In genomic region chr12:4842456-4842855, GRCm38 (mm10) we compare ENCODE assay signal across 9 mouse cellular contexts. TPM values are rescaled to one million over a fixed set of nuclear protein-coding genes. Genes with fewer than 3 reads are reported as not detected.
A peak's percentile ranks its signal among the peaks of the same experiment; 100 is the strongest.
DNase-seq lines count a peak whose midpoint lies in the region; ATAC-seq and TF ChIP-seq lines count a peak whose summit lies in the region.
"Had no signal": no experiment of that assay in that cellular context is flagged by ENCODE, and none has a peak within 500 bp of the region (broad histone marks: within the 10 kb centered on the region; RNA-seq: fewer than 3 reads in every experiment).

No protein-coding gene starts in this region.

- H3K36me3 ChIP-seq in hindbrain, embryonic 11.5 days (ENCODE audit: control insufficient read depth, insufficient read depth, low read length): no peaks in the 10 kb centered on the region
- no peaks in the 10 kb centered on the region for H3K36me3 ChIP-seq in hindbrain, embryonic 16.5 days (ENCODE audit: control insufficient read depth, insufficient read depth, low read length)
- H3K36me3 ChIP-seq in stomach, embryonic 15.5 days: no peaks in the 10 kb centered on the region
- no peaks in the 10 kb centered on the region for H3K36me3 ChIP-seq in stomach, postnatal 0 days (ENCODE audit: control insufficient read depth, insufficient read depth, low read length)
- H3K36me3 ChIP-seq: heart, embryonic 15.5 days; intestine, embryonic 15.5 days had no signal

- H3K4me2 ChIP-seq in hindbrain, embryonic 11.5 days (replicated peaks; ENCODE audit: low read depth, low read length): no peak overlapping the region
- H3K4me2 ChIP-seq in hindbrain, embryonic 16.5 days (ENCODE audit: low read length): no peak overlapping the region
- 0 out of 2 replicates have a peak overlapping the region, but pooled peaks have one; percentile 48 for H3K4me2 ChIP-seq in stomach, embryonic 15.5 days
- H3K4me2 ChIP-seq in stomach, postnatal 0 days (replicated peaks; ENCODE audit: low read depth): no peak overlapping the region

- 0 out of 2 replicates have a peak, but pooled peaks have one; percentile 17 for ATAC-seq in hindbrain, embryonic 11.5 days (ENCODE audit: low FRiP score)
- no peak for ATAC-seq in hindbrain, embryonic 16.5 days
- ATAC-seq in stomach, embryonic 15.5 days (ENCODE audit: insufficient read depth, low FRiP score, low read depth): no peak
- no peak for ATAC-seq in stomach, postnatal 0 days (ENCODE audit: low FRiP score, low TSS enrichment)

- 0 out of 2 replicates have a peak, but pooled peaks cover 2% of the 10 kb centered on the region for H3K4me1 ChIP-seq in hindbrain, embryonic 11.5 days (replicated peaks; ENCODE audit: control insufficient read depth, insufficient read depth, low read length)
- H3K4me1 ChIP-seq in hindbrain, embryonic 16.5 days (ENCODE audit: control insufficient read depth, insufficient read depth, low read depth, low read length): peaks cover 15% of the 10 kb centered on the region
- H3K4me1 ChIP-seq in stomach, embryonic 15.5 days: peaks cover 5% of the 10 kb centered on the region
- no peaks in the 10 kb centered on the region; the same call in 1 of the 2 replicates for H3K4me1 ChIP-seq in stomach, postnatal 0 days (replicated peaks; ENCODE audit: control insufficient read depth, insufficient read depth)
- H3K4me1 ChIP-seq in embryonic fibroblast, embryonic 13.5 days (ENCODE audit: control insufficient read depth, insufficient read depth, low read length): no peaks in the 10 kb centered on the region

- no peak overlapping the region for H3K27ac ChIP-seq in hindbrain, embryonic 11.5 days (ENCODE audit: low read depth, low read length)
- no peak overlapping the region for H3K27ac ChIP-seq in hindbrain, embryonic 16.5 days (ENCODE audit: low read depth, low read length)
- H3K27ac ChIP-seq in stomach, embryonic 15.5 days: no peak overlapping the region
- H3K27ac ChIP-seq in stomach, postnatal 0 days (replicated peaks): no peak overlapping the region
- H3K27ac ChIP-seq in embryonic fibroblast, embryonic 13.5 days (ENCODE audit: insufficient read depth, low read length): no peak overlapping the region
- H3K27ac ChIP-seq: intestine, embryonic 15.5 days had no signal

- no peak overlapping the region for H3K9ac ChIP-seq in hindbrain, embryonic 11.5 days (ENCODE audit: low read depth, low read length)
- H3K9ac ChIP-seq in hindbrain, embryonic 16.5 days (ENCODE audit: low read depth, low read length): no peak overlapping the region
- H3K9ac ChIP-seq in stomach, embryonic 15.5 days: no peak overlapping the region
- H3K9ac ChIP-seq in stomach, postnatal 0 days (ENCODE audit: low read length): no peak overlapping the region

- no peak for TF ChIP-seq CTCF in stomach, postnatal 0 days (IDR thresholded peaks at IDR 0.05; ENCODE audit: low read depth)
- TF ChIP-seq CTCF in embryonic fibroblast, embryonic 13.5 days (IDR thresholded peaks at IDR 0.05; ENCODE audit: borderline replicate concordance, insufficient read depth, low read length): no peak

- DNase-seq in hindbrain, embryonic 11.5 days (ENCODE audit: low spot score): no peak
- no peak for DNase-seq in stomach, postnatal 0 days (ENCODE audit: low spot score)
- no peak for DNase-seq in adrenal gland, postnatal 14 days
- no peak for DNase-seq in layer of hippocampus, adult 11-12 months (ENCODE audit: low spot score)

- TF ChIP-seq EP300 in stomach, postnatal 0 days (optimal IDR thresholded peaks at IDR 0.05): no peak

- H3K27me3 ChIP-seq in hindbrain, embryonic 11.5 days (ENCODE audit: control insufficient read depth, insufficient read depth, low read length): peaks cover 9% of the 10 kb centered on the region; the same call in 1 of the 2 replicates
- H3K27me3 ChIP-seq in hindbrain, embryonic 16.5 days (replicated peaks; ENCODE audit: control insufficient read depth, insufficient read depth, low read length): no peaks in the 10 kb centered on the region
- H3K27me3 ChIP-seq in stomach, embryonic 15.5 days (replicated peaks): no peaks in the 10 kb centered on the region
- H3K27me3 ChIP-seq in stomach, postnatal 0 days (ENCODE audit: control insufficient read depth, insufficient read depth, low read length): no peaks in the 10 kb centered on the region
- H3K27me3 ChIP-seq: heart, embryonic 15.5 days; intestine, embryonic 15.5 days had no signal

- no peak for TF ChIP-seq POLR2A in embryonic fibroblast, embryonic 13.5 days (IDR thresholded peaks at IDR 0.05; ENCODE audit: low read depth, low read length)

- 82% methylated on average over 8 of the region's 8 CpGs for WGBS in hindbrain, embryonic 11.5 days
- 89% methylated on average over 8 of the region's 8 CpGs for WGBS in hindbrain, embryonic 16.5 days
- 83% methylated on average over 8 of the region's 8 CpGs for WGBS in stomach, embryonic 15.5 days
- 88% methylated on average over 8 of the region's 8 CpGs for WGBS in stomach, postnatal 0 days

- no peaks in the 10 kb centered on the region for H3K9me3 ChIP-seq in hindbrain, embryonic 11.5 days (ENCODE audit: control insufficient read depth, low read length)
- no peaks in the 10 kb centered on the region for H3K9me3 ChIP-seq in hindbrain, embryonic 16.5 days (ENCODE audit: control insufficient read depth, low read length)
- no peaks in the 10 kb centered on the region for H3K9me3 ChIP-seq in stomach, embryonic 15.5 days
- H3K9me3 ChIP-seq in stomach, postnatal 0 days (ENCODE audit: control insufficient read depth, low read length): no peaks in the 10 kb centered on the region
- H3K9me3 ChIP-seq: heart, embryonic 15.5 days; intestine, embryonic 15.5 days had no signal

- no peak overlapping the region for H3K4me3 ChIP-seq in hindbrain, embryonic 11.5 days (ENCODE audit: low read depth, low read length)
- H3K4me3 ChIP-seq in hindbrain, embryonic 16.5 days (ENCODE audit: low read length): no peak overlapping the region
- no peak overlapping the region for H3K4me3 ChIP-seq in stomach, embryonic 15.5 days (replicated peaks)
- no peak overlapping the region for H3K4me3 ChIP-seq in stomach, postnatal 0 days (ENCODE audit: low read depth, low read length)
- H3K4me3 ChIP-seq in embryonic fibroblast, embryonic 13.5 days (ENCODE audit: insufficient read depth, low read length): 0 out of 2 replicates have a peak overlapping the region, but pooled peaks have one; percentile 78

RNA-seq across cellular contexts. Expression of gene Wdcp, which starts 0.6 kb away (rescaled TPM):
- 15.8 and 18.5 TPM in 2 replicates for polyA plus RNA-seq in hindbrain, embryonic 11.5 days (2014; fragmentation: Nextera tagmentation; extraction: Ambion mirVana)
- polyA plus RNA-seq in hindbrain, embryonic 16.5 days (2015; fragmentation: Nextera tagmentation; extraction: Ambion mirVana): 12.4 and 14.6 TPM in 2 replicates
- 14.8 and 14.9 TPM in 2 replicates for polyA plus RNA-seq in stomach, embryonic 15.5 days (2015; fragmentation: Nextera tagmentation; extraction: Ambion mirVana)
- 7.4 and 8.2 TPM in 2 replicates for polyA plus RNA-seq in stomach, postnatal 0 days (2015; fragmentation: Nextera tagmentation; extraction: Ambion mirVana)
- polyA plus RNA-seq in embryonic fibroblast, embryonic 13.5 days (2011; ENCODE audit: insufficient read length, low read depth, missing spikeins): 8.5 and 11.0 TPM in 2 replicates
- total RNA-seq in adrenal gland, postnatal 14 days (2021): 9.9 and 10.0 TPM in 2 replicates

RNA-seq across cellular contexts. Expression of gene Fkbp1b, which starts 1.1 kb away (rescaled TPM):
- 19.6 TPM in 2 replicates for polyA plus RNA-seq in hindbrain, embryonic 11.5 days (2014; fragmentation: Nextera tagmentation; extraction: Ambion mirVana)
- polyA plus RNA-seq in hindbrain, embryonic 16.5 days (2015; fragmentation: Nextera tagmentation; extraction: Ambion mirVana): 64.0 and 80.0 TPM in 2 replicates
- polyA plus RNA-seq in stomach, embryonic 15.5 days (2015; fragmentation: Nextera tagmentation; extraction: Ambion mirVana): 12.0 and 12.5 TPM in 2 replicates
- 7.7 and 8.3 TPM in 2 replicates for polyA plus RNA-seq in stomach, postnatal 0 days (2015; fragmentation: Nextera tagmentation; extraction: Ambion mirVana)
- 12.9 and 17.2 TPM in 2 replicates for polyA plus RNA-seq in embryonic fibroblast, embryonic 13.5 days (2011; ENCODE audit: insufficient read length, low read depth, missing spikeins)
- 8.9 and 17.7 TPM in 2 replicates for total RNA-seq in adrenal gland, postnatal 14 days (2021)

RNA-seq across cellular contexts. Expression of gene Sf3b6, which starts 25.1 kb away (rescaled TPM):
- polyA plus RNA-seq in hindbrain, embryonic 11.5 days (2014; fragmentation: Nextera tagmentation; extraction: Ambion mirVana): 354 and 386 TPM in 2 replicates
- 163 and 189 TPM in 2 replicates for polyA plus RNA-seq in hindbrain, embryonic 16.5 days (2015; fragmentation: Nextera tagmentation; extraction: Ambion mirVana)
- polyA plus RNA-seq in stomach, embryonic 15.5 days (2015; fragmentation: Nextera tagmentation; extraction: Ambion mirVana): 207 and 267 TPM in 2 replicates
- polyA plus RNA-seq in stomach, postnatal 0 days (2015; fragmentation: Nextera tagmentation; extraction: Ambion mirVana): 288 and 301 TPM in 2 replicates
- 158 and 166 TPM in 2 replicates for polyA plus RNA-seq in embryonic fibroblast, embryonic 13.5 days (2011; ENCODE audit: insufficient read length, low read depth, missing spikeins)
- 106 and 114 TPM in 2 replicates for total RNA-seq in adrenal gland, postnatal 14 days (2021)

RNA-seq across cellular contexts. Expression of gene Mfsd2b, which starts 31.7 kb away (rescaled TPM):
- polyA plus RNA-seq in hindbrain, embryonic 11.5 days (2014; fragmentation: Nextera tagmentation; extraction: Ambion mirVana): 4.6 and 4.8 TPM in 2 replicates
- 2.5 and 2.6 TPM in 2 replicates for polyA plus RNA-seq in hindbrain, embryonic 16.5 days (2015; fragmentation: Nextera tagmentation; extraction: Ambion mirVana)
- polyA plus RNA-seq in stomach, embryonic 15.5 days (2015; fragmentation: Nextera tagmentation; extraction: Ambion mirVana): 2.9 and 5.0 TPM in 2 replicates
- polyA plus RNA-seq in stomach, postnatal 0 days (2015; fragmentation: Nextera tagmentation; extraction: Ambion mirVana): 0.30 and 0.38 TPM in 2 replicates
- 0.27 and 0.28 TPM in 2 replicates for polyA plus RNA-seq in embryonic fibroblast, embryonic 13.5 days (2011; ENCODE audit: insufficient read length, low read depth, missing spikeins)
- total RNA-seq in adrenal gland, postnatal 14 days (2021): 1.6 and 3.3 TPM in 2 replicates
